Mouse (Mus musculus) myocyte (in vitro differentiated cells): ENCODE data around the gene Tnn.

Source experiments
- CEBPB ChIP-seq: IDR thresholded peaks from 2 replicates; pipeline ENCODE4 v1.6.1; 2011; ENCODE audit warnings: mild to moderate bottlenecking, moderate library complexity; ENCODE audit not compliant: poor library complexity, insufficient read depth, severe bottlenecking
- E2F4 ChIP-seq: IDR thresholded peaks from one replicate; pipeline ENCODE4 v1.6.1; 2011; ENCODE audit warnings: mild to moderate bottlenecking, control low read depth, moderate library complexity; ENCODE audit not compliant: insufficient read depth
- MAX ChIP-seq: IDR thresholded peaks from one replicate; pipeline ENCODE4 v1.6.1; 2011; ENCODE audit warnings: low read depth, mild to moderate bottlenecking, control low read depth
- MYOD1 ChIP-seq, 3 experiments: IDR thresholded peaks; one replicate each; pipeline ENCODE4 v1.6.1; 2011; ENCODE audit warnings: control low read depth in 2 of 3, low read depth in 2 of 3, mild to moderate bottlenecking in 2 of 3, moderate library complexity in 1 of 3; ENCODE audit not compliant: insufficient read length in 2 of 3, control insufficient read depth in 1 of 3
- MYOG ChIP-seq, 3 experiments: IDR thresholded peaks; one replicate each; pipeline ENCODE4 v1.6.1; 2011; ENCODE audit warnings: control low read depth in 2 of 3, low read depth in 2 of 3, mild to moderate bottlenecking in 2 of 3; ENCODE audit not compliant: insufficient read length in 2 of 3, control insufficient read depth in 1 of 3, insufficient read depth in 1 of 3
- POLR2A ChIP-seq: IDR thresholded peaks from one replicate; pipeline ENCODE4 v1.6.1; 2011; ENCODE audit warnings: low read depth, mild to moderate bottlenecking, control low read depth, moderate library complexity; ENCODE audit not compliant: insufficient read length
- REST ChIP-seq: IDR thresholded peaks from one replicate; pipeline ENCODE4 v1.6.1; 2011; ENCODE audit warnings: mild to moderate bottlenecking, control low read depth, moderate library complexity; ENCODE audit not compliant: insufficient read depth, insufficient read length
- SRF ChIP-seq: IDR thresholded peaks from one replicate; pipeline ENCODE4 v1.6.1; 2011; ENCODE audit warnings: low read depth; ENCODE audit not compliant: control insufficient read depth, insufficient read length
- TCF12 ChIP-seq: IDR thresholded peaks from one replicate; pipeline ENCODE4 v1.6.1; 2011; ENCODE audit warnings: mild to moderate bottlenecking, control low read depth; ENCODE audit not compliant: poor library complexity, insufficient read depth, severe bottlenecking
- USF1 ChIP-seq: IDR thresholded peaks from one replicate; pipeline ENCODE4 v1.6.1; 2011; ENCODE audit warnings: low read depth, mild to moderate bottlenecking, control low read depth, moderate library complexity

DNA sequence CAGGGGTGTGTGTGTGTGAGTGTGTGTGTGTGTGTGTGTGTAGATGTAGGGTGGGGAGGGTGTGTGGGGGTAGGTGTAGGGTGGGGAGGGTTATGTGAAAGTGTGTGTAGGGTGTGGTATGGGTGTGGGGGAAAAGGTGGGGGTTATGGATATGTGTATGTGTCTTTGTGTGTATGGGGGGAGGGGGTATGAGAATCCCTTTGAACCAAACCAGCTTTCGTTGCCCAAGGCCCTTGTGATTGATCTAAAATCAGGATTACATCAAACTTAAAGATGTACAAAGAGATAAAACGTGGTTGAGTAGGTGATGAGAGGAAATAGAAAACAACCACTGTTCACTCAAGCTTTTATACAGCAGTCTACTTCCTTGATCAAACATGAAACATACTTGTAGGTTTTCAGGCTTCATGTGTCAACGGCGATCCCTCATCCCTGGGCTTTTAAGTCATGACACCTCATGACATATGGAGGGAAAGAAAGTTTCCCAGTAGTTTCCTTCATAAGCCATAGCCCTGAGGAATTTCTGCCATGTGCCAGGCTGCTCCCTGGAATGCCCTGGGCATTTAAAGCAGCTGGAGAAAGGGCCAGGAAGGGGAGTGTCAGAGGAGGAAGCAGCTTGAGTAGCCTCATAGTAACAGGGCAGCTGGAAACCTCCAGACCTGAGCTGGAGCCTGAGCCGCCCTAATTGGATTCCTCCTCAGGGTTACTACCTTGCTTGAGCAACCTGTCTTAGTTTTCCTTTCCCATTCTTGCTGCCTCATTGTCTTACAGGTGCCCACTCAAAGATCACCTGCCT is 99.7 kb downstream of the Tnn start:
- TF ChIP-seq USF1 (no peak), POLR2A (no peak), MYOG (IDR thresholded peaks at IDR 0.05; ENCODE audit: control insufficient read depth in 1 of 3, insufficient read depth in 1 of 3, insufficient read length in 2 of 3, low read depth in 2 of 3) (peak in 1 of 3 experiments; percentile 60), TCF12 (no peak), E2F4 (no peak), CEBPB (no peak), MYOD1 (IDR thresholded peaks at IDR 0.05; ENCODE audit: control insufficient read depth in 1 of 3, insufficient read length in 2 of 3, low read depth in 2 of 3) (peak in 1 of 3 experiments; percentile 9), MAX (no peak), SRF (no peak), REST (no peak)
